11 mouse cellular contexts compared by ENCODE assay signal in the genomic region with DNA sequence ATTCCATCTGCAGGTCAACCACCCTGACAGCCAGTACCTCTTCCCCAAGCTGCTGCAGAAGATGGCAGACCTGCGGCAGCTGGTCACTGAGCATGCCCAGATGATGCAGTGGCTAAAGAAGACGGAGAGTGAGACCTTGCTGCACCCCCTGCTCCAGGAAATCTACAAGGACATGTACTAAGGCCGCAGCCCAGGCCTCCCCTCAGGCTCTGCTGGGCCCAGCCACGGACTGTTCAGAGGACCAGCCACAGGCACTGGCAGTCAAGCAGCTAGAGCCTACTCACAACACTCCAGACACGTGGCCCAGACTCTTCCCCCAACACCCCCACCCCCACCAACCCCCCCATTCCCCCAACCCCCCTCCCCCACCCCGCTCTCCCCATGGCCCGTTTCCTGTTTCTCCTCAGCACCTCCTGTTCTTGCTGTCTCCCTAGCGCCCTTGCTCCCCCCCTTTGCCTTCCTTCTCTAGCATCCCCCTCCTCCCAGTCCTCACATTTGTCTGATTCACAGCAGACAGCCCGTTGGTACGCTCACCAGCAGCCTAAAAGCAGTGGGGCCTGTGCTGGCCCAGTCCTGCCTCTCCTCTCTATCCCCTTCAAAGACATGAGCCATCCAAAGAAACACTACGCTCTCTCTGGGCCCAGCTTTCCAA. TPM values are rescaled to one million over a fixed set of nuclear protein-coding genes. Genes with fewer than 3 reads are reported as not detected.
DNase-seq lines count a peak whose midpoint lies in the region; ATAC-seq and TF ChIP-seq lines count a peak whose summit lies in the region.
"Had no signal": no experiment of that assay in that cellular context is flagged by ENCODE, and none has a peak within 500 bp of the region (broad histone marks: within the 10 kb centered on the region; RNA-seq: fewer than 3 reads in every experiment).

No protein-coding gene starts in this region.

- no peak for TF ChIP-seq CTCF in thymus, adult 2 months (IDR thresholded peaks at IDR 0.05; ENCODE audit: borderline replicate concordance, control insufficient read depth, extremely low read depth, insufficient read depth, low read length, poor library complexity)

- TF ChIP-seq POLR2A in thymus, adult 2 months (IDR thresholded peaks at IDR 0.05; ENCODE audit: control insufficient read depth, extremely low read depth, insufficient read depth, low read length, poor library complexity) = no peak

- H3K4me1 ChIP-seq in kidney, embryonic 14.5 days (ENCODE audit: control insufficient read depth, insufficient read depth, low read length) = peaks cover 17% of the 10 kb centered on the region; the same call in 1 of the 2 replicates
- H3K4me1 ChIP-seq in thymus, adult 2 months (replicated peaks; ENCODE audit: control insufficient read depth, insufficient read depth, low read length) = peaks cover 33% of the 10 kb centered on the region
- peaks cover 14% of the 10 kb centered on the region for H3K4me1 ChIP-seq in intestine, embryonic 16.5 days (ENCODE audit: control insufficient read depth, insufficient read depth, low read length)
- H3K4me1 ChIP-seq: forebrain, embryonic 15.5 days had no signal

- H3K27me3 ChIP-seq in kidney, embryonic 14.5 days (ENCODE audit: control insufficient read depth, insufficient read depth, low read length) = no peaks in the 10 kb centered on the region
- H3K27me3 ChIP-seq in thymus, adult 2 months (ENCODE audit: control insufficient read depth, insufficient read depth, low read length) = no peaks in the 10 kb centered on the region
- H3K27me3 ChIP-seq in intestine, embryonic 16.5 days (replicated peaks; ENCODE audit: control insufficient read depth, insufficient read depth, low read length) = no peaks in the 10 kb centered on the region
- H3K27me3 ChIP-seq: forebrain, embryonic 15.5 days had no signal

- H3K9ac ChIP-seq in kidney, embryonic 14.5 days (ENCODE audit: low read depth, low read length) = no peak overlapping the region
- 0 out of 2 replicates have a peak overlapping the region, but pooled peaks have one; percentile 24 for H3K9ac ChIP-seq in intestine, embryonic 16.5 days (ENCODE audit: low read depth, low read length)
- H3K9ac ChIP-seq: forebrain, embryonic 15.5 days; liver, embryonic 14.5 days had no signal

- H3K27ac ChIP-seq in kidney, embryonic 14.5 days (ENCODE audit: low read depth, low read length) = no peak overlapping the region
- H3K27ac ChIP-seq in thymus, adult 2 months (ENCODE audit: control insufficient read depth, insufficient read depth, low read length) = 0 out of 2 replicates have a peak overlapping the region, but pooled peaks have one; percentile 12
- H3K27ac ChIP-seq in intestine, embryonic 16.5 days (ENCODE audit: low read length) = peak overlapping the region; percentile 23; the same call in 1 of the 2 replicates
- H3K27ac ChIP-seq: forebrain, embryonic 15.5 days; liver, embryonic 14.5 days had no signal

- no peak for DNase-seq in kidney, adult 8-10 months
- no peak for DNase-seq in thymus, adult 2 months
- no peak for DNase-seq in thymus, postnatal 25 days
- no peak for DNase-seq in retina, embryonic 14.5 days (ENCODE audit: low spot score)
- DNase-seq in natural killer cell, adult 2 months (ENCODE audit: low spot score in 2 of 2) = no peak
- DNase-seq: layer of hippocampus, postnatal 36 days had no signal

- no peak overlapping the region for H3K4me2 ChIP-seq in kidney, embryonic 14.5 days (replicated peaks; ENCODE audit: low read depth, low read length)
- H3K4me2 ChIP-seq in intestine, embryonic 16.5 days (ENCODE audit: low read depth, low read length) = no peak overlapping the region
- H3K4me2 ChIP-seq: forebrain, embryonic 15.5 days had no signal

- no peak overlapping the region for H3K4me3 ChIP-seq in kidney, embryonic 14.5 days (ENCODE audit: low read length)
- no peak overlapping the region for H3K4me3 ChIP-seq in thymus, adult 2 months (ENCODE audit: control insufficient read depth, insufficient read depth, low read length)
- no peak overlapping the region for H3K4me3 ChIP-seq in intestine, embryonic 16.5 days (ENCODE audit: low read length)
- H3K4me3 ChIP-seq: forebrain, embryonic 15.5 days; myocyte had no signal

- ATAC-seq in kidney, embryonic 14.5 days (ENCODE audit: low FRiP score, low TSS enrichment) = peak; percentile 50; the same call in 1 of the 2 replicates
- 0 out of 2 replicates have a peak, but pooled peaks have one; percentile 25 for ATAC-seq in intestine, embryonic 16.5 days
- ATAC-seq: forebrain, embryonic 15.5 days had no signal

- H3K9me3 ChIP-seq in kidney, embryonic 14.5 days (ENCODE audit: control insufficient read depth, low read length) = no peaks in the 10 kb centered on the region
- no peaks in the 10 kb centered on the region for H3K9me3 ChIP-seq in intestine, embryonic 16.5 days (ENCODE audit: control insufficient read depth, low read length)
- H3K9me3 ChIP-seq: forebrain, embryonic 15.5 days had no signal

- 31% methylated on average over 11 of the region's 11 CpGs for WGBS in kidney, embryonic 14.5 days
- WGBS in thymus, adult 2 months = 37% methylated on average over 11 of the region's 11 CpGs
- WGBS in intestine, embryonic 16.5 days = 47% methylated on average over 9 of the region's 11 CpGs

- H3K36me3 ChIP-seq in kidney, embryonic 14.5 days (ENCODE audit: control insufficient read depth, insufficient read depth, low read length) = peaks cover 12% of the 10 kb centered on the region
- no peaks in the 10 kb centered on the region for H3K36me3 ChIP-seq in thymus, adult 2 months (ENCODE audit: control insufficient read depth, insufficient read depth, low read length)
- H3K36me3 ChIP-seq in intestine, embryonic 16.5 days (ENCODE audit: control insufficient read depth, insufficient read depth, low read length) = 0 out of 2 replicates have a peak, but pooled peaks cover 4% of the 10 kb centered on the region
- H3K36me3 ChIP-seq: forebrain, embryonic 15.5 days had no signal

RNA-seq across cellular contexts. Expression of gene Fance, which starts 13.5 kb away (rescaled TPM):
- 24.1 and 31.9 TPM in 2 replicates for polyA plus RNA-seq in kidney, embryonic 14.5 days (2014; fragmentation: Nextera tagmentation; extraction: Ambion mirVana)
- polyA plus RNA-seq in thymus, adult 2 months (2012; rRNA removed) = 31.3 and 37.7 TPM in 2 replicates
- 20.2 and 21.8 TPM in 2 replicates for polyA plus RNA-seq in intestine, embryonic 16.5 days (2015; fragmentation: Nextera tagmentation; extraction: Ambion mirVana)

RNA-seq across cellular contexts. Expression of gene Rpl10a, which starts 28.5 kb away (rescaled TPM):
- 911 and 1,064 TPM in 2 replicates for polyA plus RNA-seq in kidney, embryonic 14.5 days (2014; fragmentation: Nextera tagmentation; extraction: Ambion mirVana)
- polyA plus RNA-seq in thymus, adult 2 months (2012; rRNA removed) = 3,187 and 3,626 TPM in 2 replicates
- 591 and 604 TPM in 2 replicates for polyA plus RNA-seq in intestine, embryonic 16.5 days (2015; fragmentation: Nextera tagmentation; extraction: Ambion mirVana)

RNA-seq across cellular contexts. Expression of gene Tead3, which starts 50.8 kb away (rescaled TPM):
- polyA plus RNA-seq in kidney, embryonic 14.5 days (2014; fragmentation: Nextera tagmentation; extraction: Ambion mirVana) = 8.7 and 10.9 TPM in 2 replicates
- 10.6 and 11.6 TPM in 2 replicates for polyA plus RNA-seq in thymus, adult 2 months (2012; rRNA removed)
- polyA plus RNA-seq in intestine, embryonic 16.5 days (2015; fragmentation: Nextera tagmentation; extraction: Ambion mirVana) = 8.5 and 9.3 TPM in 2 replicates
